ENCODE assay signal across 8 mouse cellular contexts in the genomic region with DNA sequence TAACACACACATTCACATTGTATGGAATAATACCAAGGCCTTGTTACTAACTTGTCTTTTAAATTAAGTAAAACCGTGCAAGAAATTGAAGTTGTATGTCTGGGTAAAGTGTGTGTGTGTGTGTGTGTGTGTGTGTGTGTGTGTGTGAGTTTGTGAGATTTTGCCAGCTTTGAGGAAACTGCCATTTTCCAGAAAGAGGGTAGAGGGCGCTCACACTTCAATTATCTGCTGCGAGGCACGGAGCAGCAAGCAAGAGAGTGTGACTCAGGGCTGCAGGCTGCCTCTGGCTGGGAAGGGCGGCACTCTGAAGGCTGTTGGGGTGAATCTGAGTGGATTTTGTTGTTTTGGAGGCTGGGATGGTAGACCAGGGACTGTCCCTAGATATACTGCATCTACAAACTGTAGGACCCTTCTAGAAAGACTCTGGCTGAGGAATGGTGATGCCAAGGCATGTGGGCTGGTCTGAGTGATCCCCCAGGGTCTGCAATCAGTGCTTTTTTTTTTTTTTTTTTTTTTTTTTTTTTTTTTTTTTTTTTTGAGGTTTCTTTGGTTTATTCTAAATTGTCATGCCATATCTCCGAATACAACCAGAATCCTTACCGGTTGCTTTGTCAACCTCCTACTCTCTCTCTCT. TPM values are rescaled to one million over a fixed set of nuclear protein-coding genes. Genes with fewer than 3 reads are reported as not detected.
DNase-seq lines count a peak whose midpoint lies in the region; ATAC-seq and TF ChIP-seq lines count a peak whose summit lies in the region.

No protein-coding gene starts in this region.

- no peak for TF ChIP-seq POLR2A in spleen, adult 2 months (IDR thresholded peaks at IDR 0.05; ENCODE audit: low read depth, low read length)

- no peaks in the 10 kb centered on the region for H3K4me1 ChIP-seq in spleen, adult 2 months (ENCODE audit: control insufficient read depth, insufficient read depth, insufficient read length)
- H3K4me1 ChIP-seq in forebrain, embryonic 10.5 days: no peaks in the 10 kb centered on the region; the same call in 1 of the 2 replicates
- H3K4me1 ChIP-seq in intestine, embryonic 14.5 days (replicated peaks; ENCODE audit: control insufficient read depth, insufficient read depth, low read length): no peaks in the 10 kb centered on the region
- no peaks in the 10 kb centered on the region for H3K4me1 ChIP-seq in limb, embryonic 11.5 days (ENCODE audit: control insufficient read depth, insufficient read depth, low read length)

- peak; percentile 83 for ATAC-seq in intestine, embryonic 14.5 days (replicated peaks; ENCODE audit: low FRiP score, low TSS enrichment, low read depth)
- ATAC-seq in limb, embryonic 11.5 days (ENCODE audit: insufficient number of reproducible peaks, low FRiP score, low TSS enrichment, low read depth): 0 out of 2 replicates have a peak, but pooled peaks have one; percentile 35
- 0 out of 2 replicates have a peak, but pooled peaks have one; percentile 50 for ATAC-seq in monocyte, adult 5-6 weeks (replicated peaks; ENCODE audit: insufficient number of reproducible peaks, low FRiP score, low TSS enrichment, poor library complexity, severe bottlenecking)

- DNase-seq in spleen, adult 2 months (ENCODE audit: low read depth in 1 of 2, low spot score in 2 of 2): no peak
- DNase-seq in spleen, adult 12 weeks (ENCODE audit: low spot score): no peak
- peak; percentile 61 for DNase-seq in adrenal gland, postnatal 25 days
- peak; percentile 70 for DNase-seq in forebrain, embryonic 10.5 days (ENCODE audit: extremely low spot score, low spot score)
- peak; percentile 84 for DNase-seq in intestine, embryonic 14.5 days (ENCODE audit: low spot score)
- DNase-seq in limb, embryonic 11.5 days (ENCODE audit: low spot score): peak; percentile 74
- DNase-seq in thymus, postnatal 36 days: no peak

- H3K4me2 ChIP-seq in intestine, embryonic 14.5 days (ENCODE audit: low read length): no peak overlapping the region
- no peak overlapping the region for H3K4me2 ChIP-seq in limb, embryonic 11.5 days (ENCODE audit: low read depth, severe bottlenecking)

- H3K36me3 ChIP-seq in spleen, adult 2 months (ENCODE audit: control insufficient read depth, insufficient read depth, low read length): no peaks in the 10 kb centered on the region
- H3K36me3 ChIP-seq in forebrain, embryonic 10.5 days (replicated peaks): no peaks in the 10 kb centered on the region
- no peaks in the 10 kb centered on the region for H3K36me3 ChIP-seq in intestine, embryonic 14.5 days (ENCODE audit: control insufficient read depth, insufficient read depth, low read length)
- no peaks in the 10 kb centered on the region for H3K36me3 ChIP-seq in limb, embryonic 11.5 days (ENCODE audit: control insufficient read depth, insufficient read depth, low read length)

- no peak overlapping the region for H3K9ac ChIP-seq in intestine, embryonic 14.5 days (ENCODE audit: low read length)
- H3K9ac ChIP-seq in limb, embryonic 11.5 days (ENCODE audit: low read length): no peak overlapping the region

- no peak overlapping the region for H3K27ac ChIP-seq in spleen, adult 2 months (ENCODE audit: insufficient read depth, low read length)
- H3K27ac ChIP-seq in forebrain, embryonic 10.5 days: no peak overlapping the region
- no peak overlapping the region for H3K27ac ChIP-seq in intestine, embryonic 14.5 days (ENCODE audit: low read depth)
- no peak overlapping the region for H3K27ac ChIP-seq in limb, embryonic 11.5 days (replicated peaks; ENCODE audit: low read depth, low read length)

- WGBS in spleen, adult 2 months: 10% methylated on average over 7 of the region's 7 CpGs
- 7% methylated on average over 7 of the region's 7 CpGs for WGBS in forebrain, embryonic 10.5 days
- WGBS in intestine, embryonic 14.5 days: 8% methylated on average over 7 of the region's 7 CpGs
- 13% methylated on average over 7 of the region's 7 CpGs for WGBS in limb, embryonic 11.5 days

- H3K27me3 ChIP-seq in spleen, adult 2 months (ENCODE audit: control insufficient read depth, insufficient read depth, low read length): no peaks in the 10 kb centered on the region; the same call in 1 of the 2 replicates
- H3K27me3 ChIP-seq in forebrain, embryonic 10.5 days (ENCODE audit: poor library complexity, severe bottlenecking): peaks cover 86% of the 10 kb centered on the region
- H3K27me3 ChIP-seq in intestine, embryonic 14.5 days (replicated peaks; ENCODE audit: control insufficient read depth, insufficient read depth, low read length): peaks cover 47% of the 10 kb centered on the region
- no peaks in the 10 kb centered on the region for H3K27me3 ChIP-seq in limb, embryonic 11.5 days (ENCODE audit: control insufficient read depth, insufficient read depth, low read length)

- no peak overlapping the region for H3K4me3 ChIP-seq in spleen, adult 2 months (ENCODE audit: extremely low read depth, insufficient read depth, insufficient read length)
- no peak overlapping the region for H3K4me3 ChIP-seq in forebrain, embryonic 10.5 days
- no peak overlapping the region for H3K4me3 ChIP-seq in intestine, embryonic 14.5 days (ENCODE audit: low read depth, low read length)
- no peak overlapping the region for H3K4me3 ChIP-seq in limb, embryonic 11.5 days (ENCODE audit: low read depth, low read length)

- H3K9me3 ChIP-seq in forebrain, embryonic 10.5 days: no peaks in the 10 kb centered on the region
- no peaks in the 10 kb centered on the region for H3K9me3 ChIP-seq in intestine, embryonic 14.5 days (ENCODE audit: control insufficient read depth, low read length)
- no peaks in the 10 kb centered on the region for H3K9me3 ChIP-seq in limb, embryonic 11.5 days (ENCODE audit: control insufficient read depth, low read length)

- peak; percentile 18; the same call in 1 of the 2 replicates for TF ChIP-seq CTCF in spleen, adult 2 months (IDR thresholded peaks at IDR 0.05; ENCODE audit: extremely low read depth, insufficient read depth, insufficient read length, insufficient replicate concordance)

RNA-seq across cellular contexts. Expression of a gene that starts 39.9 kb away (rescaled TPM):
- polyA plus RNA-seq in spleen, adult 2 months (2012; rRNA removed): 29.6 and 34.9 TPM in 2 replicates
- total RNA-seq in adrenal gland, postnatal 25 days (2021): 105 and 147 TPM in 2 replicates
- 21.9 and 24.0 TPM in 2 replicates for polyA plus RNA-seq in forebrain, embryonic 10.5 days (2016; fragmentation: Nextera tagmentation; extraction: Ambion mirVana)
- polyA plus RNA-seq in intestine, embryonic 14.5 days (2014; fragmentation: Nextera tagmentation; extraction: Ambion mirVana): 30.6 and 35.8 TPM in 2 replicates
- 34.4 and 36.4 TPM in 2 replicates for polyA plus RNA-seq in limb, embryonic 11.5 days (2014; fragmentation: Nextera tagmentation; extraction: Ambion mirVana)
- 34.7 to 46.4 TPM (median 44.7 TPM) in 3 replicates for total RNA-seq in monocyte, adult 5-6 weeks (2017)

Comparison
In these comparisons a context has a peak if more than half of its experiments do, and no peak if none do; other contexts are left out.
1. DNase-seq: peak in adrenal gland, postnatal 25 days (single experiment), forebrain, embryonic 10.5 days (single experiment), intestine, embryonic 14.5 days (single experiment) and limb, embryonic 11.5 days (single experiment); none in spleen, adult 2 months (0 of 2), spleen, adult 12 weeks (single experiment) and thymus, postnatal 36 days (0 of 2).
2. Peak in every context shown above with its lines, with median percentiles within 50 percentile points of each other: ATAC-seq.